Mouse (Mus musculus): ENCODE data around the gene Nuak1.
"Not testable (repeated sequence)": the region's sequence is repeated elsewhere in the genome, so short reads cannot be mapped to it uniquely, and the experiment has no call there.

GRCm38 (mm10) chr10:84482418-84482817 is 42.0 kb upstream of the Nuak1 start:
- not testable (repeated sequence) for TF ChIP-seq EP300, CTCF (IDR thresholded peaks at IDR 0.05; ENCODE audit: low read depth)
